Mouse (Mus musculus) spleen, postnatal 10 days (tissue): ENCODE data around the gene Olfr1297.

Source experiments
- DNase-seq, 2 experiments: peaks; one replicate each; pipeline ENCODE4 v3.0.0; 2021 to 2022; ENCODE audit warnings: low spot score in 2 of 2

The Olfr1297 gene

GRCm38 (mm10) chr2:111626397-111626796, at the start of gene Olfr1297:
Gene Olfr1297 (minus strand): TSS chr2:111626497.
- no peak for DNase-seq

- DNase-seq, result no peak
Measured at GRCm38 (mm10) chr2:111661119-111661518, 34.8 kb upstream of the Olfr1297 start, which contains the start of gene Olfr1299. Gene Olfr1299 (plus strand): TSS chr2:111661419.

- no peak for DNase-seq
Measured at GRCm38 (mm10) chr2:111649101-111649500, 22.8 kb upstream of the Olfr1297 start, which contains the start of gene Olfr1298. Gene Olfr1298 (minus strand): TSS chr2:111649201.

GRCm38 (mm10) chr2:111569581-111569980, 56.7 kb downstream of the Olfr1297 start, which contains the start of gene Olfr1295:
Gene Olfr1295 (minus strand): TSS chr2:111569681.
- DNase-seq, result no peak
